Mouse (Mus musculus): ENCODE measurements around the gene Ntng2.

Gene Ntng2

GRCm38 (mm10) chr2:29237623-29238022, 15.2 kb downstream of the Ntng2 start:
- DNase-seq (ENCODE audit: extremely low spot score), result peak; percentile 56

- no peak for DNase-seq (ENCODE audit: extremely low spot score)
These were observed 17.0 kb downstream of the Ntng2 start for GRCm38 (mm10) chr2:29235811-29236210.

DNA sequence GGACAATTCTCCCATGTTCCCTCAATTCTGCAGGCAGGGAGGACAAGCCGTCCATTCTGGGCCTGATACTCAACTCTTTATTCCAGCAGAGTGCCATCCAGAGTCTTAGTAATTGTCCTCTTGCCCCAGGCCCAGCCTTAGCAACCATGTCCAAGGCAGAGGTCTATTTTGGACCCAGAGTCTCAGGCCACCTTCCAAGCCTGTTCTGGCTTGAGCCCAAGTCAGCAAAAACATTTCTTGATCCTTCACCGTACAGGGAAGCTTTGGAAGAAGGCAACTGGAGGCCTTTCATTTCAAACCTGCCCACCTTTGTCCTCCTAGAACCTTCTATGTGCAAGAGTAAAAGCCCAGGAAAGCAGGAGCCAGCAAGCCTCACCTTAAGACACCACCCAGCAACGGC, 17.8 kb downstream of the Ntng2 start:
- DNase-seq (ENCODE audit: extremely low spot score), result no peak

GRCm38 (mm10) chr2:29234002-29234401, 18.8 kb downstream of the Ntng2 start:
- DNase-seq (ENCODE audit: extremely low spot score), result no peak

DNA sequence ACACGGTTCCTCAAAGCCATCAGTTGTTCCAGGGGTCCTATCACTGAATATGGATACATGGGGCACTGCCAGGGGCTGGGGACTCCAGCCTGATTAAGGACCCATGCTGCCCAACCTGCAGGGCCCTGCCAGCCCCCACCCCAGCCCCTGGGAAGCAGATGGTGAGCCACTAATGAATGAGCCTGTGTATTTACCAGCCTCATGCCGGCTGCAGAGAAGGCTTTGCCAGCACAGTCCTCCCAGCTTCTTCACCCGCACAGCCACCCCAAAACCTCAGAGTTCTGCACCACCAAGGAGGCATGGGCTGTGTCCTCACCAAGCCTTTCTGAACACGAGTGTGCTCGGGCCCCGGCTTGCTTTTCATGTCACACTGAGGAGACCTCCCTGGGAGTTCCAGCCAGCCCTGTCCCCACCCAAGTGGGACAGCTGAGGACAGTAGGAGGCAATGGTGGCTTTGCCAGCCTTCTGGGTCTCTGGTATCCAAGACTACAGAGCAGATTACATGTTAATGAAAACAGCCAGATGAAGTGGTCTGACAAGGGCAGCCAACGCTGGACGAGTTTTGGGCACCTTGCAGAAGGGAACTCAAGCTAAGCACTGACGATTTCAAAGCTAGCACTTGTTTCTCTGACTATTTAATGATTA, 22.5 kb downstream of the Ntng2 start:
- no peak for DNase-seq (ENCODE audit: extremely low spot score)

GRCm38 (mm10) chr2:29226671-29227070, 26.1 kb downstream of the Ntng2 start:
- no peak for DNase-seq (ENCODE audit: extremely low spot score)

DNA sequence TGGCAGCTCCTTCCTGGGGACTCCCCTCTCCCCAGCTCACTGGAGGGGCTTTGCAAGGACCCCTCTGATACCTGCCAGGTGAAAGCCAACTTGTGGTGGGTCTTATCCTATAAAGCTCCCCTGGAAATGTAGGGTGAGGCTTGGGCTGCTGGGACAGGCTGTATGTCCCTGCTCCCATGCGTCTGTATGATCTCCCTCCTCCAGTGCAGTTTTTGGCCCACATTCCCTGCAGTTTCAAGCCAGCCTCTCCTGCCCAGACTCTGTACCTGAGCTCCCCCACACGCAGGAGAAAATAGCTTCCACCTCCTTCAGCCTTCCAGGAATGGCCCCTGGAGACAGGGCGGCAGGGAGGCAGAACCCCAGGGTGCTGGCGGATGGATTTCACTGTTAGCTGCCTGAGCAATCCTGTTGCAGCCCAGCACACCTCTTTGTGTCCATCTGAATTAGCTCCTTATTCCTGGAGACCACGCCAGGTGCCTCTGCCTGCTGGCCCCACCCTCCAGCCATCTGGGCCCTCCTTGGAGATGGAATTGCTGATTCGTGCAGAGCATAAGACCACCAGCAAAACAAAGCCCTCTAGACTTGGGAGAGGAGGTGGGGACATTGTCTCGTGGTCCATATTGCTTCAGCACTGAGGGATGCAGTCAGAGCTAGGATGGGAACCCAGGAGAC, 29.1 kb downstream of the Ntng2 start:
- no peak for DNase-seq (ENCODE audit: extremely low spot score)

- DNase-seq (ENCODE audit: extremely low spot score), result peak; percentile 59
These were observed 30.5 kb downstream of the Ntng2 start for GRCm38 (mm10) chr2:29222302-29222701.

- DNase-seq (ENCODE audit: extremely low spot score), result no peak
These were observed 34.0 kb downstream of the Ntng2 start for GRCm38 (mm10) chr2:29218831-29219230.

- DNase-seq (ENCODE audit: extremely low spot score), result no peak
These were observed 34.9 kb downstream of the Ntng2 start for GRCm38 (mm10) chr2:29217897-29218296.

DNA sequence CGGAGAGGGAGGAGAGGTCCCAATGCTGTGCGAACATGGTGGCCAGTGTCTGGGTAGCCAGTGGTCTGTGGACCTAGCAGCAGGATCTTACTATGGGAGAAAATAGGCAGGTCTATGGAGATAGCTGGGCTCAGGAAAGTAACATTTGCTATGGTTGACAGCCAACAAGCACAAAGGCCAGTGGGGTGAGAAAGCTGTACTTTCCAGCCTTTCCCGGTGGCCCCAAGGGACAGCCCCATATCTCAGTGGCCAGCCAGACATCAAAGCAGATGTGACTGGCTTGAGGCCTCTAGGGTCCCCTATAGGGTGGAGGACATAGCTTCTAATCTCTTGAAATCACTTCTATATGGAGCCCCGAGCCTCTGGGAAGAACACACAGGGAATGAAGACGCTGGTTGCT, 35.8 kb downstream of the Ntng2 start:
- no peak for DNase-seq (ENCODE audit: extremely low spot score)

- DNase-seq (ENCODE audit: extremely low spot score), result peak; percentile 48
These were observed 36.4 kb downstream of the Ntng2 start for GRCm38 (mm10) chr2:29216286-29217012.

DNA sequence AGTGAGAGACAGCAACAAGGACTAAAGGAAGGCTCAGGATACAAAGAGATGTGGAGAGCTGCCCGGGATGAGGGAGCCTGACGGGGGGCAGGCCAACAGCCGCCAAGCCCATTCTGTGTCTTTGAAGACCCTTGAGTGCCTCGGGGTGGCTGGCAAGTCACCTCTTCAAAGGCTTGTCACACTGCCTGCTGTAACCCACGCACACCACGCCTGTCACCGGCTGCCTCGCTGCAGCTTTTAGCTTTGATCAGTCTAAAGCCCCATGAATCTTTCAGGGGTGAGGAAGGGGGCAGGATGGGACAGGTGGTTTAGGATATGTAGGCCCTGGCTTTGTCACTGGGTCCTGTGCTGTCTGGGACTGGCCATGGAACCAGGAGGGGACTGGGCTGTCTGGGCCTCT, 46.6 kb downstream of the Ntng2 start:
- DNase-seq (ENCODE audit: extremely low spot score), result no peak

DNA sequence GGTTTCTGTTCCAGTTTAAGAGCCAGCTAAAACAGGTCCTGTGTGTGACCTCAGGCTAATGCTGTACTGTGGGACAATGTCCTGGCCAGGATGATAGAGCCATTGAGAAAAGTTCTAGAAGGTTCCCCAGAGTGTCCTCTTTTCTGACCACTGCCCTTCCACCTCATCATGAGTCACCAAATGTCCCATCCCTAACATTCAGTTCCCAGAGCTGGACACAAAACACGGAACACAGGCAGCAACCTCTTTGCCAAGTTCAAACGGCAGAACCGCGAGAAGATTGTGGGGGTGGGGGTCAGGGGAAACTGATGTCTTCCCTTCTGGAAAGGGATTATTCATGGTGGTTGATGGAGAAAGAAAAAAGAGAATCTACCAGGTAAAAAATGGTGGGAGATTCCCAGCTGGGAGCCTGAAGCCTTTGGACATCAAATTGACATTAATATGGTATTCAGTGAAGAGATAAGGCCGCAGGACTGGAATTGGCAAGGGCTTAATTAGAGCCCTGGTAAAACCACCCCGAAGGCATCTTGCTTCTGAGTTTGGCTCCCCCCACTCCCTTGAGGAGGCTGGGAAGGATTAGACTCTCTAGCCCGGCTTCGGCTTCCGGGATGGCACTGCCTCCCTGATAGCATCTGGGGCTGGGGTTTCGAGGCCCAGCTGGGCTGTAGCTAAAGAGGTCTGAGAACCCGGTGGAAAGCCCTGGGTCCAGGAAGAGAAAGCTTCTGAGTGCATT, 51.4 kb downstream of the Ntng2 start:
- no peak for DNase-seq (ENCODE audit: extremely low spot score)

DNA sequence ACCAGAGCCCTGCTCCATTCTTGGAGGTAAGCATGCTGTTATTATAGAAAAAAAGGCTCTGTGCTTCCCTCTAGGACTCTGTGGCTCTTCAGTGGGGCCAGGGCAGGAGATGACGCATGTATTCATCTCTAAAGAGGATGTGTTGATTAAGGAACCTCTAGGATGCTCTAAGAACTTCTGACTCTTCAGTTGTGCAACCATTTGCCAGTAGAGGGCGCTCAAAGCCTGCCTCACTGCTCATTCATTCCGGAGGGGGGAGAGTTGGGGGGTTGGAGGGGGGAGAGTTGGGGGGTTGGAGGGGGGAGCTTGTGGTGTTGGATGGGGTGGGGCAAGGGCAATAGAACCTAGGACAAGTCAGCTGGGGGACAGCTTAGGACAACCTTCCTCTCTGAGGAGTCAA, 52.9 kb downstream of the Ntng2 start:
- DNase-seq (ENCODE audit: extremely low spot score), result peak; percentile 55

DNA sequence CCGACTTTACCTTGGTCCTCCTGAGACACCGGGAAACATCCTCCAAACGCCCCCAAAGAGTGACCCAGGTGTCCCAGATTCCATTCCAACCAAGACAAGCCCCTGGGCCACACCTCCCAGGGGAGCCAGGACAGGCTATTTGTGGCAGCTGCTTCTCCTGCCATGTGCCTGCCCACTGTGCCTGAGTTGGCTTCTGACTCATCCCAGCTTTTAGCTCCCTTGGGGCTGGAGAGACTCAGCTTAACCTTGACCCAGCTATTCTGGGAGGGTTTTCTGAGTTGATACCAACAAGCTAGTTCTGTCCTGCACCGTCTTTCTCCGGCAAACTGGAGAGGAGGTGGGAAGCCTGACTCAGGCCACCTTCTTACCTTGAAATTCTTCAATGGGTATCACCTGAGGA, 54.4 kb downstream of the Ntng2 start:
- DNase-seq (ENCODE audit: extremely low spot score), result no peak

- DNase-seq (ENCODE audit: extremely low spot score), result no peak
These were observed 56.0 kb downstream of the Ntng2 start for GRCm38 (mm10) chr2:29196844-29197243.

- DNase-seq (ENCODE audit: extremely low spot score), result peak; percentile 90
These were observed 58.0 kb downstream of the Ntng2 start for GRCm38 (mm10) chr2:29194547-29195463.

GRCm38 (mm10) chr2:29193819-29194546, 58.8 kb downstream of the Ntng2 start:
- DNase-seq (ENCODE audit: extremely low spot score), result no peak

DNA sequence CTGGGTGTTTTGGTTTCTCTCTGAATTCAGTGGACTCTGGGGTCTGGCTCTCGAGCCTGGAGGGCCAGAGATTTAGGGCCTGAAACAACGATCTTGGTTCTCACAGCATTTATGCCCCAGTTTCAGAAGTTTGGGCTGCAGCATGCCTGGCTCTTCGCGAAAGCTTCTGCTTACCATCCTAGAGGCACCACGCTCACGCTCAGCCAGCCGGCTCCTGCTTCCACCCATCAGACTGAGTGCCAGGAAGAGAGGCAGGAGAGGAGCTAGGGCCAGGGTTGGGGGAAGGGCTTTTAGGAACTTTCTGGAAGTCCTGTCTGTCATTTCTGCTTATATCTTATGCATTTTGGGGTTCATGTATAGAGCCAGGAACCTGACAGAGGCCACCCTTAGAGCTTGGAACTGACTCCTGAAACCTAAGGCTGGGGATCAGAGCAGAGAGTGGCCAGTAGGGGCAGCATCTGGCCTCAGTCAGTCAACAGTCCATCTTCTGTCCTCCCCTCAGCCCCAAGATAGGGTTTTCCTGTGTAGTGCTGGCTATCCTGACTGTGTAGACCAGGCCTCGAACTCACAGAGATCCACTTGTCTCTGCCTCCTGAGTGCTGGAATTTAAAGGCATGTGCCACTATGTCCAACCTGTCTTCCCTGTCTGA, 60.1 kb downstream of the Ntng2 start:
- DNase-seq (ENCODE audit: extremely low spot score), result no peak

Measured in embryo, embryonic 9.5 days (tissue).